ENCODE assay signal across 8 mouse cellular contexts in genomic region chr14:47648218-47648617, GRCm38 (mm10). TPM values are rescaled to one million over a fixed set of nuclear protein-coding genes. Genes with fewer than 3 reads are reported as not detected.
DNase-seq lines count a peak whose midpoint lies in the region; ATAC-seq lines count a peak whose summit lies in the region.

Gene Ktn1, plus strand, starts transcription at chr14:47648448.

- peak within 1 kb of the TSS; percentile 96 for H3K4me3 ChIP-seq in midbrain, embryonic 11.5 days (ENCODE audit: low read depth, low read length)

- DNase-seq in urinary bladder, adult 2 months (ENCODE audit: low spot score): no peak
- DNase-seq in urinary bladder, adult 18-20 months (ENCODE audit: low spot score in 2 of 2): no peak
- DNase-seq in c-Kit-positive CD71-positive TER-119-positive erythroid progenitor cells, embryonic 14.5 days (ENCODE audit: low spot score): peak; percentile 9
- no peak for DNase-seq in layer of hippocampus, postnatal 10 days (ENCODE audit: low spot score in 2 of 2)
- peak; percentile 85 for DNase-seq in midbrain, embryonic 11.5 days (ENCODE audit: low spot score, missing footprints)
- no peak for DNase-seq in ovary, postnatal 14 days (ENCODE audit: low spot score)
- DNase-seq in cerebellum, postnatal 4 days (ENCODE audit: low spot score in 2 of 2): no peak

- WGBS in midbrain, embryonic 11.5 days: 58% methylated on average over 5 of the region's 5 CpGs

- H3K4me2 ChIP-seq in midbrain, embryonic 11.5 days: peak within 1 kb of the TSS; percentile 78

- H3K9ac ChIP-seq in midbrain, embryonic 11.5 days (ENCODE audit: low read length): peak within 1 kb of the TSS; percentile 97

- H3K36me3 ChIP-seq in midbrain, embryonic 11.5 days (ENCODE audit: control insufficient read depth, insufficient read depth, low read length): no peaks in the 10 kb centered on the region

- no peaks in the 10 kb centered on the region for H3K9me3 ChIP-seq in midbrain, embryonic 11.5 days (ENCODE audit: control insufficient read depth, low read length)

- peak within 1 kb of the TSS; percentile 93 for H3K27ac ChIP-seq in midbrain, embryonic 11.5 days (ENCODE audit: low read depth, low read length)

- ATAC-seq in granulocyte monocyte progenitor cell, adult 5-6 weeks (replicated peaks; ENCODE audit: poor library complexity, severe bottlenecking): peak; percentile 60
- ATAC-seq in midbrain, embryonic 11.5 days (ENCODE audit: low FRiP score): no peak

- peaks cover 11% of the 10 kb centered on the region for H3K4me1 ChIP-seq in midbrain, embryonic 11.5 days (ENCODE audit: control insufficient read depth, insufficient read depth, low read length)

- no peaks in the 10 kb centered on the region for H3K27me3 ChIP-seq in midbrain, embryonic 11.5 days (ENCODE audit: control insufficient read depth, insufficient read depth, low read length)

RNA-seq across cellular contexts. Expression of gene Ktn1, which starts in this region (rescaled TPM):
- 50.8 and 54.8 TPM in 2 replicates for polyA plus RNA-seq in urinary bladder, adult 2 months (2012; rRNA removed)
- total RNA-seq in granulocyte monocyte progenitor cell, adult 5-6 weeks (2014; fragmentation: Nextera tagmentation): 19.8 and 58.5 TPM in 2 replicates
- 33.9 and 68.1 TPM in 2 replicates for total RNA-seq in granulocyte monocyte progenitor cell, adult 5-6 weeks (2017)
- 100 to 1,000 TPM in 1 of 2 experiments, 10 to 100 TPM in 1; 99.1 to 101 TPM for total RNA-seq in layer of hippocampus, postnatal 10 days (2021)
- polyA plus RNA-seq in midbrain, embryonic 11.5 days (2014; fragmentation: Nextera tagmentation; extraction: Ambion mirVana): 111 and 118 TPM in 2 replicates

Comparison
In these comparisons a context has a peak if more than half of its experiments do, and no peak if none do; other contexts are left out.
1. DNase-seq: peak in c-Kit-positive CD71-positive TER-119-positive erythroid progenitor cells, embryonic 14.5 days (single experiment) and midbrain, embryonic 11.5 days (single experiment); none in urinary bladder, adult 2 months (single experiment), urinary bladder, adult 18-20 months (0 of 2), layer of hippocampus, postnatal 10 days (0 of 2), ovary, postnatal 14 days (single experiment) and cerebellum, postnatal 4 days (0 of 2).